ENCODE assay signal across 9 mouse cellular contexts in the genomic region with DNA sequence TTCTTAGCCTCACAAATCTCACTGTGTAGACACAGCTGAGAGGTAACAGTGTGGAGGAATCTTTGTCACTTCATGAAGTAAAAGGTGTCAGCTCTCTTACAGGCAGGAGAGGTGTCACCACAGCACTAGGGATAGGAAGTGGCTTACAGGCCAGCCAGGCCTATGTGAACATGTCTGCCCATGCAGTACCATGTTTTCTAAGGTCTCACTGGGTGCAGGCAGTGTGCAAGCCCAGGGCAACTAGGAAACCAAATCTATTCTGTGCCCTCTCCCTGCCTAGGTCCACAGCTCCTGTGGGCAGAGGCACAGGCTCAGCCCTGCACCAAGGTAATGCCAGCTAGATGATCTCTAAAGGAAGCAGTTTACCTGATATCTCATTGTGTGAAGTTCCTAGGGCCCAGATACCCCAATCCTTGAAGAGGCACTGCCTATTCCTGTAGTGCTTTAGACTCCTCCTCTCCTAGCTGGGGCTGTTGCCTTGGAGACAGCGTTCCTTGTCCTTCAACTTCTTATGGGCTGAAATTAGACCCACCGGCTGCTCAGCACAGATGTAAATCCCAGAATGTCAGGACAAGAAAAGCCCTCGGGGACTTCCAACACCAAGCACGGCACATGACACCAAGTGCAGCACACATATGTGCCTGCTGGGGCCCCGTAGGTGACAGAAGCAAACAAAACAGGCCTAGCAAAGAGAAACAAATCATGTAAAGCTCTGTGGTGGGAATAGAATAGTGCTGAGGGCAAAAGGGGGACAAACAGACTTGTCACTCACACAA. TPM values are rescaled to one million over a fixed set of nuclear protein-coding genes. Genes with fewer than 3 reads are reported as not detected.
A peak's percentile ranks its signal among the peaks of the same experiment; 100 is the strongest.
DNase-seq lines count a peak whose midpoint lies in the region; ATAC-seq and TF ChIP-seq lines count a peak whose summit lies in the region.
"Had no signal": no experiment of that assay in that cellular context is flagged by ENCODE, and none has a peak within 500 bp of the region (broad histone marks: within the 10 kb centered on the region; RNA-seq: fewer than 3 reads in every experiment).

No protein-coding gene starts in this region.

- peaks cover 17% of the 10 kb centered on the region for H3K4me1 ChIP-seq in hindbrain, embryonic 12.5 days
- peaks cover 9% of the 10 kb centered on the region for H3K4me1 ChIP-seq in cerebellum, adult 2 months (ENCODE audit: control insufficient read depth, insufficient read depth, low read length)
- H3K4me1 ChIP-seq: stomach, embryonic 15.5 days had no signal

- H3K27me3 ChIP-seq in hindbrain, embryonic 12.5 days = no peaks in the 10 kb centered on the region
- H3K27me3 ChIP-seq in cerebellum, adult 2 months (ENCODE audit: control insufficient read depth, insufficient read depth, low read length) = no peaks in the 10 kb centered on the region
- H3K27me3 ChIP-seq: stomach, embryonic 15.5 days had no signal

- peak; percentile 85 for DNase-seq in brain, embryonic 14.5 days (ENCODE audit: low read depth)
- peak; percentile 62 for DNase-seq in embryo, embryonic 10.5 days (ENCODE audit: low spot score)
- DNase-seq in mesoderm, embryonic 11.5 days (ENCODE audit: low read depth, low spot score) = peak; percentile 63
- no peak for DNase-seq in testis, postnatal 10 days (ENCODE audit: low spot score)
- DNase-seq in cerebellum, adult 2 months = no peak
- no peak for DNase-seq in cerebellum, adult 11 months
- no peak for DNase-seq in lung, postnatal 10 days

- no peak overlapping the region for H3K9ac ChIP-seq in hindbrain, embryonic 12.5 days
- H3K9ac ChIP-seq: stomach, embryonic 15.5 days had no signal

- WGBS in hindbrain, embryonic 12.5 days = 27% methylated on average over 5 of the region's 5 CpGs
- WGBS in cerebellum, adult 2 months = 51% methylated on average over 5 of the region's 5 CpGs

- peak; percentile 63 for ATAC-seq in hindbrain, embryonic 12.5 days (ENCODE audit: low FRiP score)

- no peak overlapping the region for H3K27ac ChIP-seq in hindbrain, embryonic 12.5 days
- H3K27ac ChIP-seq in cerebellum, adult 2 months (ENCODE audit: insufficient read depth, low read length) = no peak overlapping the region
- H3K27ac ChIP-seq: stomach, embryonic 15.5 days had no signal

- H3K9me3 ChIP-seq in hindbrain, embryonic 12.5 days (replicated peaks) = no peaks in the 10 kb centered on the region
- H3K9me3 ChIP-seq: stomach, embryonic 15.5 days had no signal

- no peak overlapping the region for H3K4me3 ChIP-seq in hindbrain, embryonic 12.5 days
- H3K4me3 ChIP-seq in cerebellum, adult 2 months (replicated peaks; ENCODE audit: insufficient read depth, low read depth, low read length) = no peak overlapping the region
- H3K4me3 ChIP-seq: stomach, embryonic 15.5 days had no signal

- no peak overlapping the region for H3K4me2 ChIP-seq in hindbrain, embryonic 12.5 days (replicated peaks)
- H3K4me2 ChIP-seq: stomach, embryonic 15.5 days had no signal

- H3K36me3 ChIP-seq in hindbrain, embryonic 12.5 days = no peaks in the 10 kb centered on the region
- H3K36me3 ChIP-seq: stomach, embryonic 15.5 days had no signal

- TF ChIP-seq CTCF in brain, embryonic 14.5 days (IDR thresholded peaks at IDR 0.05; ENCODE audit: borderline replicate concordance, extremely low read depth, insufficient read depth, insufficient read length) = no peak
- no peak for TF ChIP-seq CTCF in cerebellum, adult 2 months (IDR thresholded peaks at IDR 0.05; ENCODE audit: borderline replicate concordance, insufficient read depth, low read depth, low read length)

- TF ChIP-seq POLR2A in brain, embryonic 14.5 days (IDR thresholded peaks at IDR 0.05; ENCODE audit: borderline replicate concordance, extremely low read depth, insufficient read depth, insufficient read length, poor library complexity, severe bottlenecking) = no peak
- TF ChIP-seq POLR2A in cerebellum, adult 2 months (IDR thresholded peaks at IDR 0.05; ENCODE audit: borderline replicate concordance, insufficient read depth, low read length) = no peak

RNA-seq across cellular contexts. Expression of a gene that starts 10.6 kb away (rescaled TPM):
- polyA plus RNA-seq in brain, embryonic 14.5 days (2012; rRNA removed) = 142 and 219 TPM in 2 replicates
- 73.1 and 82.4 TPM in 2 replicates for polyA plus RNA-seq in hindbrain, embryonic 12.5 days (2016; fragmentation: Nextera tagmentation; extraction: Ambion mirVana)
- 93.1 and 104 TPM in 2 replicates for polyA plus RNA-seq in cerebellum, adult 2 months (2012; rRNA removed)

RNA-seq across cellular contexts. Expression of a gene that starts 59.0 kb away (rescaled TPM):
- polyA plus RNA-seq in brain, embryonic 14.5 days (2012; rRNA removed) = 9.6 and 11.0 TPM in 2 replicates
- 15.5 and 16.3 TPM in 2 replicates for polyA plus RNA-seq in hindbrain, embryonic 12.5 days (2016; fragmentation: Nextera tagmentation; extraction: Ambion mirVana)
- 4.7 and 5.5 TPM in 2 replicates for polyA plus RNA-seq in cerebellum, adult 2 months (2012; rRNA removed)

Comparison
In these comparisons a context has a peak if more than half of its experiments do, and no peak if none do; other contexts are left out.
1. DNase-seq: peak in brain, embryonic 14.5 days (single experiment), embryo, embryonic 10.5 days (single experiment) and mesoderm, embryonic 11.5 days (single experiment); none in testis, postnatal 10 days (single experiment), cerebellum, adult 2 months (0 of 2), cerebellum, adult 11 months (single experiment) and lung, postnatal 10 days (single experiment).